Mouse (Mus musculus) MEL (cell line): ENCODE measurements around the gene Gnl3. TPM values are rescaled to one million over a fixed set of nuclear protein-coding genes. Genes with fewer than 3 reads are reported as not detected.

Source experiments
- DNase-seq: peaks from one replicate; pipeline ENCODE4 v3.0.0; 2011; ENCODE audit warnings: low read depth, low spot score
- H3K27ac ChIP-seq: 2 replicates; pipeline ENCODE4 v1.5.1; 2012; ENCODE audit warnings: low read depth, mild to moderate bottlenecking, control low read depth, low read length, moderate library complexity; ENCODE audit not compliant: control insufficient read depth
- H3K27me3 ChIP-seq, 2 experiments: fragments of 150-350 bp in 1 of 2; sonication (generic) in 1 of 2; 2 replicates each; pipeline ENCODE4 v1.6.1; 2012; ENCODE audit warnings: low read length in 2 of 2, mild to moderate bottlenecking in 2 of 2, improper control_type of control experiment in 1 of 2, moderate library complexity in 1 of 2; ENCODE audit not compliant: insufficient read depth in 2 of 2, control insufficient read depth in 1 of 2
- H3K36me3 ChIP-seq, 2 experiments: 2 replicates each; pipeline ENCODE4 v1.6.1; 2012 to 2014; ENCODE audit warnings: low read length in 2 of 2, improper control_type of control experiment in 1 of 2, inconsistent platforms in 1 of 2, mild to moderate bottlenecking in 1 of 2; ENCODE audit not compliant: insufficient read depth in 2 of 2, control insufficient read depth in 1 of 2
- H3K4me1 ChIP-seq, 2 experiments: fragments of 150-350 bp in 1 of 2; sonication (generic) in 1 of 2; 2 replicates each; pipeline ENCODE4 v1.6.1; 2012; ENCODE audit warnings: low read length in 2 of 2, improper control_type of control experiment in 1 of 2, mild to moderate bottlenecking in 1 of 2; ENCODE audit not compliant: insufficient read depth in 2 of 2, control insufficient read depth in 1 of 2
- H3K4me3 ChIP-seq, 2 experiments: fragments of 150-350 bp in 1 of 2; sonication (generic) in 1 of 2; 2 replicates each; pipeline ENCODE4 v1.5.1; 2012; ENCODE audit warnings: low read depth in 2 of 2, low read length in 2 of 2, mild to moderate bottlenecking in 2 of 2, moderate library complexity in 2 of 2, control low read depth in 1 of 2, improper control_type of control experiment in 1 of 2; ENCODE audit not compliant: control insufficient read depth in 1 of 2, insufficient read depth in 1 of 2
- H3K79me2 ChIP-seq: 2 replicates; pipeline ENCODE4 v1.6.1; 2012; ENCODE audit warnings: mild to moderate bottlenecking, low read length, moderate library complexity; ENCODE audit not compliant: control insufficient read depth, poor library complexity, insufficient read depth
- H3K9ac ChIP-seq: 2 replicates; pipeline ENCODE4 v1.6.1; 2012; ENCODE audit warnings: low read depth, mild to moderate bottlenecking, control low read depth, low read length, moderate library complexity; ENCODE audit not compliant: control insufficient read depth, poor library complexity, severe bottlenecking
- H3K9me3 ChIP-seq: fragments of 150-350 bp; sonication (generic); replicated peaks from 2 replicates; pipeline ENCODE4 v1.6.1; 2012; ENCODE audit warnings: mild to moderate bottlenecking, low read length, improper control_type of control experiment, moderate library complexity; ENCODE audit not compliant: insufficient read depth
- CHD1 ChIP-seq: IDR thresholded peaks from 2 replicates; pipeline ENCODE4 v1.6.1; 2012; ENCODE audit warnings: low read depth, mild to moderate bottlenecking, inconsistent platforms, low read length, improper control_type of control experiment
- CHD2 ChIP-seq: IDR thresholded peaks from 2 replicates; pipeline ENCODE4 v1.6.1; 2011; ENCODE audit warnings: low read length, improper control_type of control experiment
- E2F4 ChIP-seq: IDR thresholded peaks from 2 replicates; pipeline ENCODE4 v1.6.1; 2011; ENCODE audit warnings: low read depth, low read length, improper control_type of control experiment, borderline replicate concordance
- ELF1 ChIP-seq: IDR thresholded peaks from 2 replicates; pipeline ENCODE4 v1.6.1; 2014; ENCODE audit warnings: low read depth, mild to moderate bottlenecking, inconsistent platforms, low read length, improper control_type of control experiment, moderate library complexity
- EP300 ChIP-seq, 2 experiments: IDR thresholded peaks; 2 replicates each; pipeline ENCODE4 v1.6.1; 2011; ENCODE audit warnings: improper control_type of control experiment in 2 of 2, low read length in 2 of 2, low read depth in 1 of 2, mild to moderate bottlenecking in 1 of 2
- ETS1 ChIP-seq: IDR thresholded peaks from 2 replicates; pipeline ENCODE4 v1.6.1; 2012; ENCODE audit warnings: low read depth, mild to moderate bottlenecking, inconsistent platforms, low read length, improper control_type of control experiment, moderate library complexity
- GATA1 ChIP-seq: IDR thresholded peaks from 2 replicates; pipeline ENCODE4 v1.6.1; 2011; ENCODE audit warnings: low read depth, low read length, improper control_type of control experiment
- JUND ChIP-seq: IDR thresholded peaks from 2 replicates; pipeline ENCODE4 v1.6.1; 2011; ENCODE audit warnings: low read depth, mild to moderate bottlenecking, improper control_type of control experiment, low read length
- KAT2A ChIP-seq: conservative IDR thresholded peaks from 2 replicates; pipeline ENCODE4 v1.6.1; 2012; ENCODE audit warnings: low read depth, low read length, improper control_type of control experiment, inconsistent platforms
- MAFK ChIP-seq: IDR thresholded peaks from 2 replicates; pipeline ENCODE4 v1.6.1; 2011; ENCODE audit warnings: low read depth, mild to moderate bottlenecking, low read length, improper control_type of control experiment, borderline replicate concordance
- MEF2A ChIP-seq: IDR thresholded peaks from 2 replicates; pipeline ENCODE4 v1.6.1; 2014; ENCODE audit warnings: low read depth, mild to moderate bottlenecking, inconsistent platforms, low read length, improper control_type of control experiment; ENCODE audit not compliant: poor library complexity, insufficient replicate concordance, severe bottlenecking; ENCODE audit errors: extremely low read depth
- MXI1 ChIP-seq: IDR thresholded peaks from 2 replicates; pipeline ENCODE4 v1.6.1; 2011; ENCODE audit warnings: mild to moderate bottlenecking, low read depth, low read length, improper control_type of control experiment
- MYC ChIP-seq: IDR thresholded peaks from 2 replicates; pipeline ENCODE4 v1.6.1; 2011; ENCODE audit warnings: low read depth, mild to moderate bottlenecking, low read length, improper control_type of control experiment, moderate library complexity
- RCOR1 ChIP-seq: IDR thresholded peaks from 2 replicates; pipeline ENCODE4 v1.6.1; 2012; ENCODE audit warnings: low read depth, mild to moderate bottlenecking, inconsistent platforms, low read length, improper control_type of control experiment
- SIN3A ChIP-seq: IDR thresholded peaks from 2 replicates; pipeline ENCODE4 v1.6.1; 2012; ENCODE audit warnings: low read length, improper control_type of control experiment, inconsistent platforms
- SMC3 ChIP-seq: IDR thresholded peaks from 2 replicates; pipeline ENCODE4 v1.6.1; 2011; ENCODE audit warnings: low read depth, low read length, improper control_type of control experiment
- TAL1 ChIP-seq: IDR thresholded peaks from 2 replicates; pipeline ENCODE4 v1.6.1; 2012; ENCODE audit warnings: mild to moderate bottlenecking, inconsistent platforms, low read length, moderate library complexity, mixed read lengths
- TBP ChIP-seq: IDR thresholded peaks from 2 replicates; pipeline ENCODE4 v1.8.0; 2011; ENCODE audit warnings: low read depth, low read length, improper control_type of control experiment
- TCF12 ChIP-seq: IDR thresholded peaks from 2 replicates; pipeline ENCODE4 v1.6.1; 2014; ENCODE audit warnings: low read depth, mild to moderate bottlenecking, inconsistent platforms, low read length, improper control_type of control experiment, moderate library complexity
- USF2 ChIP-seq, 2 experiments: IDR thresholded peaks; 2 replicates each; pipeline ENCODE4 v1.6.1; 2011 to 2012; ENCODE audit warnings: improper control_type of control experiment in 2 of 2, low read length in 2 of 2, borderline replicate concordance in 1 of 2, inconsistent platforms in 1 of 2, low read depth in 1 of 2, mild to moderate bottlenecking in 1 of 2; ENCODE audit not compliant: insufficient read depth in 1 of 2
- ZMIZ1 ChIP-seq: IDR thresholded peaks from 2 replicates; pipeline ENCODE4 v1.6.1; 2012; ENCODE audit warnings: low read depth, mild to moderate bottlenecking, inconsistent platforms, low read length, improper control_type of control experiment, moderate library complexity
- ZNF384 ChIP-seq: IDR thresholded peaks from 2 replicates; pipeline ENCODE4 v1.6.1; 2012; ENCODE audit warnings: low read depth, mild to moderate bottlenecking, inconsistent platforms, low read length, improper control_type of control experiment
- polyA plus RNA-seq, 2 experiments: library from polyadenylated mRNA; stranded (reverse) in 1 of 2; unstranded in 1 of 2; fragments of >175 nt in 1 of 2; fragments of >200 nt in 1 of 2; gene quantifications; 2 replicates each; pipeline versions ENCODE4 v1.2.1 to v1.2.4; 2012; ENCODE audit warnings: low replicate concordance in 2 of 2, low read depth in 1 of 2; ENCODE audit not compliant: insufficient read length in 2 of 2, insufficient read depth in 1 of 2, missing spikeins in 1 of 2
- total RNA-seq: library from RNA; depleted of rRNA; stranded (reverse); fragments of 300-350 nt; gene quantifications from 2 replicates; pipeline ENCODE4 v1.2.3, GENCODE M21; 2012

The Gnl3 gene
- total and polyA plus RNA-seq, 3 experiments, result 151 to 332 (median 257) TPM

GRCm38 (mm10) chr14:31045817-31046216, 26.9 kb upstream of the Gnl3 start:
- Histone ChIP-seq H3K79me2 (no peaks in the 10 kb centered on the region), H3K27me3 (no peaks in the 10 kb centered on the region), H3K36me3 (peaks cover 11 to 39% of the 10 kb centered on the region in 2 experiments), H3K9ac (no peak overlapping the region), H3K4me1 (0 out of 4 replicates have a peak, but pooled peaks cover 0 to 3% of the 10 kb centered on the region in 2 experiments), H3K9me3 (no peaks in the 10 kb centered on the region), H3K4me3 (no peak overlapping the region), H3K27ac (no peak overlapping the region)
- peak; percentile 56 for DNase-seq
- TF ChIP-seq RCOR1 (no peak; the same call in 1 of the 2 replicates), ELF1 (no peak), MEF2A (no peak), SMC3 (no peak), ZMIZ1 (no peak), ZNF384 (no peak), MYC (no peak), E2F4 (no peak), MXI1 (no peak), GATA1 (peak; percentile 84), TBP (no peak), EP300 (IDR thresholded peaks at IDR 0.05; ENCODE audit: low read depth in 1 of 2, low read length in 2 of 2) (peak; percentile 54 to 75; a peak in 3 of 4 replicates), TAL1 (peak; percentile 62), USF2 (IDR thresholded peaks at IDR 0.05; ENCODE audit: borderline replicate concordance in 1 of 2, insufficient read depth in 1 of 2, low read depth in 1 of 2, low read length in 2 of 2) (no peak), ETS1 (0 out of 2 replicates have a peak, but pooled peaks have one; percentile 29), KAT2A (no peak), TCF12 (peak; percentile 89), SIN3A (no peak)

DNA sequence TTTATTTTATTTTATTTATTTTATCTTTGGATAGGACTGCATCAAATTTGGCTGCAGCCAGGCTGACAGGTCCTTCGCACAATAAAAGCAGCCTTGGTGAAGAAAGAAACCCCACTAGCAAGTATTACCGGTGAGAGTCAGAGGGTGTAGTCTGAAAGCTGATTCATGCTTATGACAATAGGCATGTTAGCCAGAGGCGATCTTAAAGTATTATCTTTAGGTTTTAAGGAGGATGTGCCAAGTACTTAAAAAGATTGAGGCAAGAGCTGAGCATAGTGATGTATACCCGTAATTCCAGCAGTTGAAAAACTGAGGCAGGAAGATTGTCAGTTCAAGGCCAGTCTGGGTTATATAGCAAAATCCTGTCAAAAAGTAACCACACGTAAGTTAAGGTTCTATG, 26.3 kb upstream of the Gnl3 start:
- no peaks in the 10 kb centered on the region for H3K9me3 ChIP-seq
- H3K4me1 ChIP-seq, result 0 out of 4 replicates have a peak, but pooled peaks cover 0 to 3% of the 10 kb centered on the region in 2 experiments
- no peak overlapping the region for H3K9ac ChIP-seq
- no peak overlapping the region for H3K27ac ChIP-seq
- DNase-seq, result no peak
- H3K79me2 ChIP-seq, result no peaks in the 10 kb centered on the region
- H3K4me3 ChIP-seq, result no peak overlapping the region
- H3K27me3 ChIP-seq, result no peaks in the 10 kb centered on the region
- H3K36me3 ChIP-seq, result peaks cover 11 to 35% of the 10 kb centered on the region in 2 experiments
- TF ChIP-seq CHD1, result no peak
- TF ChIP-seq TCF12, result no peak
- no peak for TF ChIP-seq JUND
- TF ChIP-seq RCOR1, result no peak
- TF ChIP-seq CHD2, result no peak
- no peak for TF ChIP-seq MAFK
